Mouse (Mus musculus) right cerebral cortex, adult 18-20 months (tissue): ENCODE data around the gene 1810049J17Rik.
A peak's percentile ranks its signal among the peaks of the same experiment; 100 is the strongest.

Experiments
- DNase-seq: peaks from one replicate; pipeline ENCODE4 v3.0.0; 2022; ENCODE audit warnings: mixed read lengths

1810049J17Rik gene

DNA sequence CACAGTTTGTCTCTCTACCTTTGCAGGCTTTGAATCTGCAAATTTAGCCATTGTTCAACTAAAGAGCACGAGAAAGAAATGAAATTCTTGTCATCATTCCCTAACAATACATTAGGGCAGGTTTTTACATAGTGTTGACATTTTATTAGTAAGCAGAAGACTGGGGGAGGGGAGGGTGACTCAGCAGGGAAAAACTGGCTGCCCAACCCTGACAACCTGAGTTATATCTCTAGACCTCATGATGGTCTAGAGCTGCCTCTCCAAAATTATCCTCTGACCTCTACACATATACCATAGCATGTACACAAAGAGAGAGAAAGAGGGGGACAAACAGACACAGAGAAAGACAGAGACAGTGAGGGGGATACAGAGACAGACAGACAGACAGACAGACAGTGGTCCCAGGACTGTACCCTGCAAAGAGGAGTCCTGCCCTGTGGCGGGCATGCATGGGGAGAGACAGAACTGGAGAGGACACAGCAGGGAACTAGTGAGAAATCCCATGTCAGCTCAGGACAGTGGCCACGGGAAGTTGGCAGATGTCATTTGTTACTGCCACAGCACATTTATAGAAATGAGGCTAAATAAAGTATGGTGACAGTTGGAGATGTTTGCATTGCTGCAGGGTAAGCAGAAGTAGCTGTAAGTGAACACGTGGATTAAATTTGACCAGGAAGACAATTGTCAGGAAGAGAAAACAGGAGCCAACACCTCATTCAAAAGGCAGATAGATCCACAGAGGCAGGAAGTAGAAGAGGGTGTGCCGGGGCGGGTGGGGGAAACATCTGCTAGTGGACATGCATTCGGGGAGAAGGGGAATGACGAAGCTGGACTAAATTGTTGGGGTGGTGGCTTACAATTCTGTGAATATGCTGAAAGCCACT, 15.3 kb downstream of the 1810049J17Rik start:
- no peak for DNase-seq

DNA sequence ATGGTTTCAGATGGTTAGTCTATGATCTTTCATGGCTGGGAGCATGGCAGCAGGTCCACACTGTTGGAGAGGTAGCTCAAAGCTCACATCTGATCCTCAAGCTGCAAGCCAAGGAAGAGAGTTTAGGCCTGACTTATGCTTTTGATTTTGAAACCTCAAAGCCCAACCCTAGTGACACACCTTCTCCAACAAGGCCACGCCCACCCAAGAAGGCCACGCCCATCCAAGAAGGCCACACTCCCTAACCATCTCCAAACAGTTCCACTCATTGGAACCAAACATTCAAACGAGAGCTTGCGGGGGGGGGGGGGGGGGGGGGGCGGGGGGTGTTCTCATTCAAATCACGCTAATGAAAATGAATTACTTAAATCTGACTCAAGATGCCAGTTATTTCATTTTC, 19.9 kb downstream of the 1810049J17Rik start:
- DNase-seq, result no peak

DNA sequence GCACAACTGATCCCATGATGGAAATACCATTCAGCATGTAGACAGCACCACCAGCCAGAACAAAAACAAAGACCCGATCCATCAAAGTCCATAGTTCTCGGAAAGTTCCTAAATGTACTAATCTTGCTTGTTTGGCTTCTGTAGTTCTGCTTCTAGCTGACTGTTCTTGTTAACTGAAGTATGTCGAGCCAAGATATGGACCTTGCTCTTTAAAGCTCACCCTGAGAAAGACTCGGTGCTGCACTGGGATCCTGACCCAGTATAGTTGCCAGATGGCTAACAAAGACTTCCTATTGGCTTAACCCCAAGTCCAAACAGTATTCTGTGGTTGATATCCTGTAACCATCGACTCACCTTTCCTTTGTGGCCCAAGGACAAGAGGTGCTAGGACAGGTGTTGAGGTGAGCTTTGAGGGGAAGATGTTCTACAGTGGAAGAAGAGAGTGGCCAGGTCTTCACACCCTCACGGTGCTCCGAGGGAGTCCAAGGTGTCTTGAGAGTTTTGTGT, 23.4 kb downstream of the 1810049J17Rik start:
- DNase-seq, result no peak

DNA sequence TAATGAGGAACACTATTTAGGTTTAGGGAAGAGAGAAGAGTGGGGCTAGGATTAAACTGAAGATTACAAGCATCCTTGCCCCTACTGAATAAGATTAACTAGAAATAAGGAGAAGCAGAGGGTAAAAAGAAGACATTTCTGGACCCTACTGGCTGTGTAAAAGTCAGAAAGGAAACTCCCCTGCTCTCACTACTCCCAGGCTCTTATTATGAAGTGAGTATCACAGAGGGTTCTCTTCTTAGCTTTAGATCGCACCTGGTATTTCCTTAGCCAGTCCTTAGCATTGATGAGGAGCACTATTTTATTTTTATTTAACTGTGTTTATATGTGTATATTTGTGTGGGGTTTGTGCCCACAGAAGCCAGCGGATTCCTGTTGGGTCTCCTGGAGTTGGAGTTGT, 25.5 kb downstream of the 1810049J17Rik start:
- no peak for DNase-seq

DNA sequence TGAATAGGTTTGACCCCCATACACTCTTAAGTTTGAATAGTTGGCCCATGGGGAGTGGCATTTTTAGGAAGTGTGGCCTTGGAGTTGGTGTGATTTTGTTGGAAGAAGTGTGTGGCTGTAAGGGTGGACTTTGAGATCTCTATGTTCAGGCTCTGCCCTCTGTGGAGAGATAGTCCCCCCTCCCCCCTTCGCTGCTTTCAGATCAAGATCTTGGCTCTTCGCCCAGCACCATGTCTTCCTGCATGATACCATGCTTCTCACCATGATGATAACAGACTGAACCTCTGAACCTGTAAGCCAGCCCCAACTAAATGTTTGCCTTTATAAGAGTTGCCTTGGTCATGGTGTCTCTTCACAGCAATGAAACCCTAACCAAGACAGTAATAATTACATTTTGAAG, 29.9 kb downstream of the 1810049J17Rik start:
- no peak for DNase-seq

DNA sequence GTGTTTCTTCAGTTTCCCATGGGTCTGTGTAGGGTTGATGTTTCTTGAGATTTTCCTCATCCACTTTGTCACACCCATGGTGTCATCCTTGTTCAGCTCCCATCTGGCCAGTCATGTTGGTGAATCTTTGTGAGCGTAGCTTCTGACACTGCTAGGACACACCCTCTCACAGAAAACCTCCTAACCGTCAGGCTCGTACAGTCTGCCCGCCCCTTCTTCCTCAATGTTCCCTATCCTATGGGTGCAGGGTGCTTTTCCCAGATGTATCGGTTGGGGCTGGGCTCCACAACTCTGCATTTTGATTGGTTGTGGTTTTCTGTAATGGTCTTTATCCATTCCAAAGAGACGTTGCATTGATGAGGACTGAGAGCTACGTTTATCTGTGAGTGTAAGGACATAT, 31.4 kb downstream of the 1810049J17Rik start:
- no peak for DNase-seq

DNA sequence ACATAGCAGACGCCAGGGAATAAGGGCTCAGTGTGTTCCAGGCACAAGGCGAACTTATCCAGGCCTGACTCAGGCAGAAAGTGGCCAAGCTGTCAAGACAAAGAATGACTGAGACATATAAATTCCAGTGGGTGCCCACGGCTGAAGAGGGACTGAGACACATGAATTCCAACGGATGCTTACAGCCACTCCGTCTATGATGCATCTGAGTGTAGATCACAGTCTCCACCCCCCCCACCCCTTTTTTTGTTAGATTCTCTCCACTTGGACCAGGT, 36.2 kb downstream of the 1810049J17Rik start:
- DNase-seq, result no peak

DNA sequence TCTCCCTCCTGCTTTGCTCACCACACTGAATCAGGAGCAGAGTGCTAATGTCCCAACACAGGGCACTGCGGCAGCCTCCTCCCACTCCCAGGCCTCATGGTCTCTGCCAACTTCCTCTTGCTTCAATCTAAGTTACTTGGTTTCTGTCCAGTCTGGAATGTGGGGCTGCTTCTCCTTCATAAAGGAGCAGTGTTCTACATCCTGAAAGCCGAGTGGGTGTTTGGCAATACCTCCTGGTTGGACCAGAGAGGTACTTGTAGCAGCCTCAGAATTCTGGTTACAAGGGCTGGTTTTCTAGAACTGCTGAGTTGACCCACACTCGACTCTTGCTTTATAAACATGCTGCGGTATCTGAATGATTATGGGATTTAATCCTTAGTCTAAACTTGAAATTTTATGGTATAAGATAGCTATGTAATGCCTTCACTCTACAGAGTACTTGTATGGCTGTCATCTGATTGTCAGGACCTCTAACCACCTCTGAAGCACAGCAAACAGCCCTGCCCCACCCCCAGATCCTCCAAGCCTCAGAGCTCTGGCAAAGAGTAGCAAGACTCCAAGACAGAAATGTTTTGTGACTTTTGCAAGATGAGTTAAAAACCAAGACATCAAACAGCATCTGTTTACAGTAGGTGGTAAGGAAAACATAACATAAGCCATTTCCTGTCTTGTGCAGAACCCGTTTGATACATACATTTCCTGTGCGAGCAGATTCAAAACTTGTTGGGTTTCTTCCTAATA, 36.7 kb downstream of the 1810049J17Rik start:
- DNase-seq, result peak; percentile 33

DNA sequence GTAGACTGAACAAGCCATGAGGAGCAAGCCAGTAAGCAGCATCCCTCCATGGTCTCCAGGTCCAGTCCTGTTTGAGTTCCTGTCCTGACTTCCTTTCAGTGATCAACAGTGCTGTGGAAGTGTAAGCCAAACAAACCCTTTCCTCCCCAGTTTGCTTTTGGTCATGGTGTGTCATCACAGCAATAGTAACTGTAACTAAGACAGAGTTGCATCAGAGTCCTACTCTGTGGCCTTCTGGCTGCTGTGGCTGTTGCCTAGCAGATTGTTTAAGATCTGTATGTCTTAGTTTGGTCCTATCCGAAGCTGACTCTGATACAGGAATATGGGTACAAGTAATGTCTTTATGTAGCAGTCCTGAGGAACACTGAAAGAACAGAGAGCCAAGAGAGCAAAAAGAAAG, 41.9 kb downstream of the 1810049J17Rik start:
- no peak for DNase-seq

DNA sequence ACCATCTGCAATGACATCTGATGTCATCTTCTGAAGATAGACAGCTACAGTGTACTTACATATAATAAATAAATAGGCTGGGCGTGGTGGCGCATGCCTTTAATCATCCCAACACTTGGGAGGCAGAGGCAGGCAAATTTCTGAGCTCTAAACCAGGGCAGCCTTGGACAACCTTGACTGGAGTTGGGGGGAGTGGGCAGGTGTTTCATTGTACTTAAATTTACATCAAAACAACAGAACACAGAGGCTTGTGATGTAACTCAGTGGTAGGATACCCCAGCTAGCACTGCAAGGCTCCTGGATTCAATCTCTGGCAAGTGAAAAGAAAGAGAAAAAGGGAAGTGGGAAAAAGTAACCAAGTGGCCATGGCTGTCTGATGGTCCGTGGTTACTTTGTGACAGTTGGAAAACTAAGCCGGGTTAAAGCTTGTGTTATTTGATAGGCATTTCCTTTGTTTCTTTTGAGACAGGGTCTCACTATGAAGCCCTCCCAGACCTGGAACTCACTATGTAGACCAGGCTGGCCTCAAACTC, 46.5 kb downstream of the 1810049J17Rik start:
- no peak for DNase-seq

DNA sequence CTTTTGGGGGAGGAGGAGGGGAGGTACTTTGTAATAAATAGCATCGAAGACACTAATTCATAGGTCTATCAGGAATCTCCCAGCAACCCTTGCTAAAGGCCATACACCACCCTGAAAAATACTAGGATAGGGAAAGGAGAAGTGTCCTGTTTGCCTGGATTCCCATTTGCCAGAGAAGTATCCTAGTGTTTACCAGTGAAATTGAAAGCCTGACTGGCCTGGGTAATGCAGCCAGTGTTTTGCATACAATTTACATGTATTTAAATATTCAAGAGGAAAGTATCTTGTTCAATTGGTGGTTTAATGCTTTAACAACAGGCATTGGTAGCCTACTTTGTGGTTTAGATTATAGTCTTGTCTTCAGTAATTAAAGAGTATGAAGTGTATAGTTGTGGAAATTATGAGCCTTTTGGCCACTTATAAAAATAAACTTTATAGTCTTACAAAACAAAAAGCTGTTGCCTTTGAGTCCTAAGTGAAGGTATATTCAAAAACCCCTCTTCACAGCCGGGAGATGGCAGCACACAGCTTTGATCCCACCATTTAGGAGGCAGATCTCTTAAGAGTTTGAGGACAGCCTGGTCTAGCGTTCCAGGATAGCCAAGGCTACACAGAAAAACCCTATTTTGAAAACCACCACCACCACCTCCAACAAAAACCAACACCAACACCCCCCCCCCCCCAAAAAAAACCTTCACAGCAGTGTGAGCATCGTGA, 47.5 kb downstream of the 1810049J17Rik start:
- DNase-seq, result no peak

DNA sequence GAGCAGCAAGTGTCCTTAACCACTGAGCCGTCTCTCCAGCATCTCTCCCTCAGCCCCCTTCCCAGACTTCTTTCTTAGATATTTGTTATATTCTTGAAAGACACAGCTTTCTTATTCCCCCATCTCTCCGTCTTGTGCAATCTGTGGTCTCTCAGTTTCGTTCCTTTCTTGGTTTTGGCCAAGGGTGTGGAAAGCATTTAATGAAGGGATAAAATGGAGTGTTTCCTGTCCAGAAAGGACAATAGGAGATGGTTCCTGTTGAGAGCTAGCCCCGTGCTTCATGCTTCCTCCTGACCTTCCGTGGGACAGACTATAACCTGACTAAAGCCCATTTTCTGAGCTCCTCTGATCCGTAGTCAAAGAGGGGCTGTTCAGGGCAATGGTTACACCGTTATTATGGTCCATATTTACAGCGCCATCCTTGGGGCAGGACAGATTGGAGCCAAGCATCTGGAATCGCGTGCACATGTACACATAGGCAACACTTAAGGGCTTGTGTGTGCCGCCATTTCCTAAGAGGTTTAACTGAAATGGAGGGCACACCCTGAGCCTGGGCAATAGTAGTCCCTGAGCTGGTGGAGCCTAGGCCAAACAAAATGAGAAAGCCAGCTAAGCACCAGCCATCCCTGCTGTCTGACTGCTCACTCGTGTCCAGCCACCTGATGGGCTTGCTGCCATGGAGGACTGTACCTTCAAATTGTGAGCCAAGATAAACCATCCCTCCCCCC, 48.2 kb downstream of the 1810049J17Rik start:
- DNase-seq, result no peak
